Mouse (Mus musculus): ENCODE data around the gene Foxj1. TPM values are rescaled to one million over a fixed set of nuclear protein-coding genes. Genes with fewer than 3 reads are reported as not detected.
A peak's percentile ranks its signal among the peaks of the same experiment; 100 is the strongest.

The Foxj1 gene
- polyA plus RNA-seq, 1 experiment, result 0.14 TPM

GRCm38 (mm10) chr11:116290556-116290955 lies 44.6 kb downstream of the Foxj1 start:
- Histone ChIP-seq H3ac (ENCODE audit: control insufficient read depth, insufficient read length, low read depth) (no peak overlapping the region), H3K27me3 (ENCODE audit: control insufficient read depth, insufficient read depth, insufficient read length) (no peaks in the 10 kb centered on the region), H3K4me3 (ENCODE audit: insufficient read depth, poor library complexity, severe bottlenecking) (no peak overlapping the region), H3K36me3 (ENCODE audit: control insufficient read depth, insufficient read depth) (peaks cover 23% of the 10 kb centered on the region), H3K79me2 (ENCODE audit: control insufficient read depth, insufficient read depth) (no peaks in the 10 kb centered on the region), H3K79me3 (ENCODE audit: low read depth) (no peaks in the 10 kb centered on the region)
- no peak for TF ChIP-seq CTCF (IDR thresholded peaks at IDR 0.05; ENCODE audit: control insufficient read depth, insufficient read depth, insufficient read length)
- no peak for TF ChIP-seq USF1 (IDR thresholded peaks at IDR 0.05; ENCODE audit: low read depth)
- no peak for TF ChIP-seq MYOD1 (IDR thresholded peaks at IDR 0.05; ENCODE audit: control insufficient read depth, insufficient read length, low read depth)
- no peak for TF ChIP-seq MYOG (IDR thresholded peaks at IDR 0.05; ENCODE audit: control insufficient read depth, extremely low read depth, insufficient read length)
- TF ChIP-seq FOSL1 (IDR thresholded peaks at IDR 0.05; ENCODE audit: insufficient read depth, low read length, poor library complexity, severe bottlenecking), result no peak
- TF ChIP-seq CEBPB (IDR thresholded peaks at IDR 0.05; ENCODE audit: low read depth), result no peak
- no peak for TF ChIP-seq MAX (IDR thresholded peaks at IDR 0.05)

DNA sequence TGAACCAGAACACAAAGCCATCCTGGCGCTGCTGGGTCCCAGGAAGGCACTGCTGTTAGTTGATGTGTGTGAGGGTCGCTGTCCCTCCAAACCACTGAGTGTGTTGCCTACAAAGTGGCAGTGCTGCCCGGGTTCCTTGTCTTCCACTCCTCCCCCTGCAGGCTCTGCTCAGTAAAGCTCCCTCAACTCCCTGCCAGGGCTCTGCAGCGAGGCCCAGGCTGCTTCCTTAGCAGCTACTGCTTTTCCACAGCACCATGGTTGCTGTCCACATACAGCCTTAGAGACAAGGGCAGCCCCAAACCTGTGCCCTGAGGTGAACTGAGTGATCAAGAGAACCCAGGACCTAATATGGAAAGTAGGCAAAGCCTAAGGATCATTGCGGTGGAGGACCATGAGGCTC lies 47.8 kb downstream of the Foxj1 start:
- H3K4me3 ChIP-seq (ENCODE audit: insufficient read depth, poor library complexity, severe bottlenecking), result no peak overlapping the region
- H3K36me3 ChIP-seq (ENCODE audit: control insufficient read depth, insufficient read depth), result peaks cover 23% of the 10 kb centered on the region
- H3K79me3 ChIP-seq (ENCODE audit: low read depth), result no peaks in the 10 kb centered on the region
- no peak overlapping the region for H3ac ChIP-seq (ENCODE audit: control insufficient read depth, insufficient read length, low read depth)
- TF ChIP-seq FOSL1 (IDR thresholded peaks at IDR 0.05; ENCODE audit: insufficient read depth, low read length, poor library complexity, severe bottlenecking), result no peak
- no peak for TF ChIP-seq MYOD1 (IDR thresholded peaks at IDR 0.05; ENCODE audit: control insufficient read depth, insufficient read length, low read depth)
- TF ChIP-seq CEBPB (IDR thresholded peaks at IDR 0.05; ENCODE audit: low read depth), result no peak
- TF ChIP-seq MYOG (IDR thresholded peaks at IDR 0.05; ENCODE audit: control insufficient read depth, extremely low read depth, insufficient read length), result no peak
- TF ChIP-seq USF1 (IDR thresholded peaks at IDR 0.05; ENCODE audit: low read depth), result no peak
- no peak for TF ChIP-seq CTCF (IDR thresholded peaks at IDR 0.05; ENCODE audit: control insufficient read depth, insufficient read depth, insufficient read length)
- no peak for TF ChIP-seq MAX (IDR thresholded peaks at IDR 0.05)
- no peaks in the 10 kb centered on the region for H3K79me2 ChIP-seq (ENCODE audit: control insufficient read depth, insufficient read depth)
- H3K27me3 ChIP-seq (ENCODE audit: control insufficient read depth, insufficient read depth, insufficient read length), result peaks cover 9% of the 10 kb centered on the region

GRCm38 (mm10) chr11:116285770-116286191 lies 49.4 kb downstream of the Foxj1 start:
- no peaks in the 10 kb centered on the region for H3K79me2 ChIP-seq (ENCODE audit: control insufficient read depth, insufficient read depth)
- H3ac ChIP-seq (ENCODE audit: control insufficient read depth, insufficient read length, low read depth), result no peak overlapping the region
- peak; percentile 95 for TF ChIP-seq MYOD1 (IDR thresholded peaks at IDR 0.05; ENCODE audit: control insufficient read depth, insufficient read length, low read depth)
- TF ChIP-seq USF1 (IDR thresholded peaks at IDR 0.05; ENCODE audit: low read depth), result no peak
- no peak overlapping the region for H3K4me3 ChIP-seq (ENCODE audit: insufficient read depth, poor library complexity, severe bottlenecking)
- H3K36me3 ChIP-seq (ENCODE audit: control insufficient read depth, insufficient read depth), result peaks cover 22% of the 10 kb centered on the region
- no peaks in the 10 kb centered on the region for H3K79me3 ChIP-seq (ENCODE audit: low read depth)
- peaks cover 16% of the 10 kb centered on the region for H3K27me3 ChIP-seq (ENCODE audit: control insufficient read depth, insufficient read depth, insufficient read length)

DNA sequence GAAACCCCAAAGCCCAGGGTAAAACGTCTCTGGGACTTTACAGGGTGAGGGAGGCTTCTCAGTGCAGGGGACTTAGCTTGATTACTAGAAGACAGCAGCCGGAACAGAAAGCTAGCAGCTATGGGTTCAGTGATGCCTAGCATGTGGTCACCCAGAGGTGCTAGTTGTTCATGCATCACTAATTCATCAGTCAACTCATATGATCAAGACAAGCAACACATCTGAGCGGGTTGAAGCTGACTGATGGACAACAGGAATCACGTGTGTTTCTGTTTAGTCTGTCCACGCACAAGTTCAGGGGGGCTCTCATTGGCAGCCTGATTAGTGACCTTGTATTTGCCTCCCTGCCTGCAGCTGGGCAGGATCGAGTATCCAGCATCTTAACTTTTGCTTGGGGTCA lies 51.2 kb downstream of the Foxj1 start:
- H3K36me3 ChIP-seq (ENCODE audit: control insufficient read depth, insufficient read depth), result peaks cover 9% of the 10 kb centered on the region
- peaks cover 16% of the 10 kb centered on the region for H3K27me3 ChIP-seq (ENCODE audit: control insufficient read depth, insufficient read depth, insufficient read length)
- H3K79me3 ChIP-seq (ENCODE audit: low read depth), result no peaks in the 10 kb centered on the region
- no peak overlapping the region for H3ac ChIP-seq (ENCODE audit: control insufficient read depth, insufficient read length, low read depth)
- H3K4me3 ChIP-seq (ENCODE audit: insufficient read depth, poor library complexity, severe bottlenecking), result no peak overlapping the region
- TF ChIP-seq CEBPB (IDR thresholded peaks at IDR 0.05; ENCODE audit: low read depth), result no peak
- no peak for TF ChIP-seq FOSL1 (IDR thresholded peaks at IDR 0.05; ENCODE audit: insufficient read depth, low read length, poor library complexity, severe bottlenecking)
- no peak for TF ChIP-seq USF1 (IDR thresholded peaks at IDR 0.05; ENCODE audit: low read depth)
- TF ChIP-seq CTCF (IDR thresholded peaks at IDR 0.05; ENCODE audit: control insufficient read depth, insufficient read depth, insufficient read length), result no peak
- no peak for TF ChIP-seq MYOG (IDR thresholded peaks at IDR 0.05; ENCODE audit: control insufficient read depth, extremely low read depth, insufficient read length)
- no peak for TF ChIP-seq MYOD1 (IDR thresholded peaks at IDR 0.05; ENCODE audit: control insufficient read depth, insufficient read length, low read depth)
- no peak for TF ChIP-seq MAX (IDR thresholded peaks at IDR 0.05)
- no peaks in the 10 kb centered on the region for H3K79me2 ChIP-seq (ENCODE audit: control insufficient read depth, insufficient read depth)

GRCm38 (mm10) chr11:116282912-116283521 lies 52.2 kb downstream of the Foxj1 start:
- Histone ChIP-seq H3K79me2 (ENCODE audit: control insufficient read depth, insufficient read depth) (no peaks in the 10 kb centered on the region), H3K4me3 (ENCODE audit: insufficient read depth, poor library complexity, severe bottlenecking) (no peak overlapping the region), H3K79me3 (ENCODE audit: low read depth) (no peaks in the 10 kb centered on the region), H3ac (ENCODE audit: control insufficient read depth, insufficient read length, low read depth) (no peak overlapping the region), H3K27me3 (ENCODE audit: control insufficient read depth, insufficient read depth, insufficient read length) (peaks cover 16% of the 10 kb centered on the region), H3K36me3 (ENCODE audit: control insufficient read depth, insufficient read depth) (peaks cover under 1% of the 10 kb centered on the region)
- TF ChIP-seq MAX (IDR thresholded peaks at IDR 0.05), result no peak

DNA sequence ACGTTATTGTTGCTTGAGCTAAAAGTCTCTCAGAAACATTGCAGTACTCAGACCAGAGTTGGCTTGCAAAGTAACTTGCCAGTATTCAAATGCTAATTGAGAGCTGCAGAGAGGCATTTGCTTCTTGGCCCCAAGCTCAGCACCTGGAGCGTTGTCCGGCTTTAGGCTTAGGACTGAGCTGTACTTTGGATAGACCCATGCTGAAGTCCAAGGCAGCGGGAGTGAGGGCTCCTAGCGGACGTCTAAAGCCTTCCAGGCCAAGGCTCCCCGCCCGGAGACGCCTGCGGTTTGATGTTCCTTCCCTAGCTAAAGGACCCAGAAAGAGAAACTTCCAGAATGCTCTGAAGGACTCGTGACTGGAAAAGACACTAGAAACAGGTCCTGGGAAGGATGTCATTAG lies 53.1 kb downstream of the Foxj1 start:
- TF ChIP-seq MAX (IDR thresholded peaks at IDR 0.05), result no peak
- TF ChIP-seq MYOG (IDR thresholded peaks at IDR 0.05; ENCODE audit: control insufficient read depth, extremely low read depth, insufficient read length), result no peak
- no peak for TF ChIP-seq CEBPB (IDR thresholded peaks at IDR 0.05; ENCODE audit: low read depth)
- TF ChIP-seq MYOD1 (IDR thresholded peaks at IDR 0.05; ENCODE audit: control insufficient read depth, insufficient read length, low read depth), result no peak
- no peak for TF ChIP-seq USF1 (IDR thresholded peaks at IDR 0.05; ENCODE audit: low read depth)
- TF ChIP-seq FOSL1 (IDR thresholded peaks at IDR 0.05; ENCODE audit: insufficient read depth, low read length, poor library complexity, severe bottlenecking), result no peak
- TF ChIP-seq CTCF (IDR thresholded peaks at IDR 0.05; ENCODE audit: control insufficient read depth, insufficient read depth, insufficient read length), result no peak
- H3K27me3 ChIP-seq (ENCODE audit: control insufficient read depth, insufficient read depth, insufficient read length), result peaks cover 16% of the 10 kb centered on the region
- no peaks in the 10 kb centered on the region for H3K79me3 ChIP-seq (ENCODE audit: low read depth)
- no peaks in the 10 kb centered on the region for H3K79me2 ChIP-seq (ENCODE audit: control insufficient read depth, insufficient read depth)
- H3ac ChIP-seq (ENCODE audit: control insufficient read depth, insufficient read length, low read depth), result no peak overlapping the region
- no peaks in the 10 kb centered on the region for H3K36me3 ChIP-seq (ENCODE audit: control insufficient read depth, insufficient read depth)
- no peak overlapping the region for H3K4me3 ChIP-seq (ENCODE audit: insufficient read depth, poor library complexity, severe bottlenecking)

Data from C2C12 (cell line).